Mouse (Mus musculus) thymus, postnatal 14 days (tissue): ENCODE measurements around the gene Fbxw11.

Experiments
- DNase-seq: peaks from one replicate; pipeline ENCODE4 v3.0.0; 2021

Gene Fbxw11

DNA sequence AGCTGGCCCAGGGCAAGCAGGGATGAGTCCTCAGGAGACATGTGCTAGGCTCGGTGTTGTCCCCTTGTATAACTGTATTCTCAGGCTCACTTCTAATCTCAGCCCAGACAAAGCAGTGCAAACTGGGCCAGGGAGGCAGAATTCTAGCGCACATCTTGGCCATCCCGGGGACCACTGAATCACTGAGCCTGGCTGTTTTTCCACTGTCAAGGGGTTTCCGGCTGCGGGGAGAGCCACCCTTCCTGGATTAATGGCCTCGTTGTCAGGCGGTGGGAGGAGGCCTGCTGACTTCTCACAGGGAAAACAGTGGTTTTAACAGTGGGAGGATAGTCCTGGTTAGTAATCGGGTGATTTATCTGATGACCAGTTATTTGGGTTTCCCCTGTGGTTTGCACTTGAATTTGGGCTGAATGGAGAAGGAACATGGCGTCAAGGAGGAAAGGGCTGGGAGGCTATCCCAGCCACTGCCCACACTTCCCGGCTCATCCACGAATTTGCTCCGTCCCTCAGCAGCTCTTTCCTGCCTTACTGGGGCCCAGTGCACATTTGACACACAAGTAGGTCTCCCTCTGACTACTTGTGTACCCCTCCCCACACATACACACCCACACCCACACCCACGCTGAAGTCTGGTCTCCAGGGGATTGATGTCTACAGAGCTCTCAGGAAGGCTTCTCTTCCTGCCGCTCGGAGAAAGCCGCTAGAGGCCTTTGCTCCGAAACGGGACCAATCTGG lies 125.1 kb downstream of the Fbxw11 start:
- DNase-seq = no peak

GRCm38 (mm10) chr11:32768642-32769343 lies 126.3 kb downstream of the Fbxw11 start:
- peak; percentile 50 for DNase-seq

GRCm38 (mm10) chr11:32780747-32781536 lies 138.4 kb downstream of the Fbxw11 start:
- DNase-seq = no peak

DNA sequence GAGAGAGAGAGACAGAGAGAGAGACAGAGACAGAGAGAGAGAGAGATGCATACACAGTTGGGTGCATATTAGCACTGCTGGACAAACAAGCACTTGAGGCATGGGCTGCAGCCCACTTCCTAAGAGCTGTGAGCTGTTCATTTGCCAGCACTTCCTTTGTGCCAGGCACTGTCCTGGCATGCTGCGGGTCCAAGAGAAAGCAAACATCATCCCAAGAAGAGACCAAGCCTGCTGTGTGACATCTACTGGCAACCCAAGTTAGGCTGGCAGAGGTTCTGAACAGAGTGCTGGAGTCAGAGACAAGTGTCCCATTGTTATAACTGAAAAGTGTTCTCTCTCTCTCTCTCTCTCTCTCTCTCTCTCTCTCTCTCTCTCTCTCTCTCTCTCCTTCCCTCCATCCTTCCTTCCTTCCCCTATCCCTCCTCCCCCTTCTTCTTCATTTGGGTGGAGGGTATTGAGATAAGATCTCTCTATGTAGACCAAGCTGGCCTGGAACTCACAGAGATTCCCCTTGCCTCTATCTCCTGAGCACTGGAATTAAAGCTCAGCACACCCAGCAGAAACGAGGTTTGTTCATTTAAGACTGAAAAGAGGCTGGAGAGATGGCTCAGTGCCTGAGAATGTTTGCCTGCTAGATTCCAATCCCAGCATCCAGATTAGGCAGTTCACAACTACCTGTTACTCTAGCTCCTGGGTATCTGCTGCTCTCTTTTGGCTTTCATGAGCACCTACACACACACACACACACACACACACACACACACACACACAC lies 139.3 kb downstream of the Fbxw11 start:
- no peak for DNase-seq

DNA sequence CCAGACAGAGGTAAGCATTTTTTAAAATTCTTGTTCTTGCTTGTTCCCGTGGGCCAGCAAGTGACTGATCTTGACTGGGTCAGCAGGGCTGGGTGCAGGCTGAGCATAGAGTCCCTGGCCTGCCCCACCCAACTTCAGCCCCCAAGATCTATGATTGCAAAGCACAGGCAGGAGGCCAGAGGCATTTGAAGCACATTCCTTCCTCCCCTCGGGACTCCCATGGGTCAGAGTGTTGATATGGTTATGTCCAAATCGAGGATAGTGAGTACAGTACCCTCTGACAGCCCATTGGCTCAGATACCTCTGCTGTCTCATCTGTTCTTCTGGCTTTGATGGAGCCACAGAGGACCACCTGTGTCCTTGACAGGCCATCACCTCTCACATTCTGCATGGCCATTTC lies 140.2 kb downstream of the Fbxw11 start:
- DNase-seq = no peak

DNA sequence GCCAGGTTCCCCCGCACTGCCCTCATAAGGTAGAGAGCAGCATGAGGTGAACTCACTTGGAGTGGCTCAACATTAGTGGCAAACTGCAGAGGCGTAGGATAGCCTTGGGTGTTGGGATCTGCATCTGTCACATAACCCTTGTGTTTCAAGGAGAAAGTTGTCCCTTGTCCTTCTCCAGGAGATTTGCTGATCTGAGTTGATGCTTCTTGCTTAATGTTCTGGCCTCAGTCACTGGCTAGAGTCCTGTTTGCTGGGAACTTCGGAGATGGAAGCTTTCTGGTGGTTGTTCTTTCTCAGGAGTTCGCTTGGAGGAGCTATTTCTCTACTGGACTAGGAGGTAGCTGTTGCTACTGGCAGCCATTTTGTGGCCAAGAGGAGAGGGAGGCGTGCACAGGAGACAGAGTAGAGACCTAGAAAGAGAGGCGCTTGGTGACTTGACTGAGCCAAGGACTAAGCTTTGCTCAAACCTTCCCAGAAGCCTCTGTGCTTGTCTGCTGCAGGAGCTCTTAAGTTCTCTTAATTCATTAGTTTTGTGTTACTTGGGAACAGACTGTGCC lies 143.1 kb downstream of the Fbxw11 start:
- no peak for DNase-seq

DNA sequence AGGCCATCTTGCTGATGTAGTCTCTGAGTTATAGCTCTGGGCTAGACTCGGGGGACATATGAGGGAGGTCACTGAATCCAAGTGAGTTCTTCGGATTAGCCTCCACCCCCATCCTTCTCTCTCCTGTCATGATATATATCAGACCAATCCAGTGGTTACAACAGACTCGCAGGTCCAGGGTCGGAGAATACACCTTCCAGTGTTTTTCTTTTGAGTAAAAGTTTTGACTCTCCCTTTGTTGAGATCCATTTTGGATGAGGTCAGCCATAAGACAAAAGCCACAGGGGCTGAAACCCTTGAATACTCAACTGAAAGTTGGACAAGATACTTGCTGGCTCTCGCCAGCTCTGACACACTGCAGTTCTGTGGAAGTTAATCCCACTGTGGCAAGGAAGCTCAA lies 143.7 kb downstream of the Fbxw11 start:
- no peak for DNase-seq

GRCm38 (mm10) chr11:32794759-32795445 lies 152.4 kb downstream of the Fbxw11 start:
- DNase-seq = no peak
